Mouse (Mus musculus) cerebellum, adult 9-10 months (tissue): ENCODE data around the gene Arih1.
"Not testable (repeated sequence)": the region's sequence is repeated elsewhere in the genome, so short reads cannot be mapped to it uniquely, and the experiment has no call there.

ENCODE experiments used
- DNase-seq: peaks from one replicate; pipeline ENCODE4 v3.0.0; 2022

The Arih1 gene

GRCm38 (mm10) chr9:59458416-59458815 lies 28.0 kb downstream of the Arih1 start:
- DNase-seq: no peak

- DNase-seq: no peak
Observed at GRCm38 (mm10) chr9:59457671-59458070, 28.7 kb downstream of the Arih1 start.

GRCm38 (mm10) chr9:59455404-59456068 lies 30.9 kb downstream of the Arih1 start:
- no peak for DNase-seq

- no peak for DNase-seq
Observed at GRCm38 (mm10) chr9:59433729-59434128, 52.7 kb downstream of the Arih1 start.

- DNase-seq: no peak
Observed at GRCm38 (mm10) chr9:59431626-59432025, 54.8 kb downstream of the Arih1 start.

GRCm38 (mm10) chr9:59420487-59420886 lies 65.9 kb downstream of the Arih1 start:
- DNase-seq: no peak

- no peak for DNase-seq
Observed at GRCm38 (mm10) chr9:59407271-59407670, 79.1 kb downstream of the Arih1 start.

- DNase-seq: no peak
Observed at GRCm38 (mm10) chr9:59389086-59389485, 97.3 kb downstream of the Arih1 start.

- DNase-seq: no peak
Observed at GRCm38 (mm10) chr9:59388311-59388710, 98.1 kb downstream of the Arih1 start.

GRCm38 (mm10) chr9:59387461-59387860 lies 99.0 kb downstream of the Arih1 start:
- no peak for DNase-seq

- DNase-seq: no peak
Observed at GRCm38 (mm10) chr9:59375626-59376025, 110.8 kb downstream of the Arih1 start.

GRCm38 (mm10) chr9:59369646-59370045 lies 116.8 kb downstream of the Arih1 start:
- no peak for DNase-seq

- DNase-seq: no peak
Observed at GRCm38 (mm10) chr9:59369220-59369619, 117.2 kb downstream of the Arih1 start.

GRCm38 (mm10) chr9:59360487-59360886 lies 125.9 kb downstream of the Arih1 start:
- DNase-seq: not testable (repeated sequence)

GRCm38 (mm10) chr9:59358041-59358440 lies 128.4 kb downstream of the Arih1 start:
- not testable (repeated sequence) for DNase-seq

- peak; percentile 88 for DNase-seq
Observed at GRCm38 (mm10) chr9:59353253-59353639, 133.2 kb downstream of the Arih1 start, which contains the start of gene Bbs4. Gene Bbs4 (minus strand): TSS chr9:59353508.

GRCm38 (mm10) chr9:59352586-59353252 lies 133.7 kb downstream of the Arih1 start:
- DNase-seq: peak; percentile 19

- DNase-seq: no peak
Observed at GRCm38 (mm10) chr9:59346176-59346575, 140.2 kb downstream of the Arih1 start.

- no peak for DNase-seq
Observed at GRCm38 (mm10) chr9:59340002-59340401, 146.4 kb downstream of the Arih1 start.

- no peak for DNase-seq
Observed at GRCm38 (mm10) chr9:59339107-59339506, 147.3 kb downstream of the Arih1 start.

GRCm38 (mm10) chr9:59338411-59338810 lies 148.0 kb downstream of the Arih1 start:
- no peak for DNase-seq
